Mouse (Mus musculus): ENCODE measurements at regions not wholly inside any gene's neighbourhood (a gene's known extent, or its start where the extent isn't known, plus 50 kb on each side); places are given as distances from the start of the nearest gene placed in this dataset.

DNA sequence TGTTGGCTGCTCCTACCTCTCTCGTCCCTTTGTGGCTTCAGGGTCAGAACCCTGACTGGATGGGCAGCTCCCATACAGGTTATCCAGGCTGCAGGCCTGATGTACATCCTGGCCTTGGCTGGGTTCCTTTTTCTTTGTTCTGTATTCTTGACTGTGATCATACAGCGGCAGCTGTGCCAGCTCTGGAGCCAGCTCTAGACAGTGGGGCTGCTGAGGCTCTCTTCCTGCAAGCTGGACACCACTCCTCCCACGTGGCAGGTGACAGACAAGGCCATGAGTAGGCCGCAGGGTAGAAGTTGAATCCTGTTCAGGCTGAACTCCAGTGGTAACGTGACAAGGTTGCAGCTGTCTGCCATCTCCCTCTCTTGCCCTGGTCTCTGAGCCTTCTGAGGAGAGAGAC lies 71.6 kb upstream of the Nkd1 start:
- no peak for TF ChIP-seq GATA1 (IDR thresholded peaks at IDR 0.05; ENCODE audit: borderline replicate concordance, low read length)
- TF ChIP-seq FLI1 (IDR thresholded peaks at IDR 0.05; ENCODE audit: low read length) = no peak
